Mouse (Mus musculus) C2C12 (cell line): Measurements from ENCODE around the gene Ttll10. TPM values are rescaled to one million over a fixed set of nuclear protein-coding genes. Genes with fewer than 3 reads are reported as not detected.

ENCODE experiments used
- H3K27me3 ChIP-seq: one replicate; pipeline ENCODE4 v1.6.1; 2011; ENCODE audit not compliant: control insufficient read depth, insufficient read depth, insufficient read length
- H3K36me3 ChIP-seq: one replicate; pipeline ENCODE4 v1.6.1; 2011; ENCODE audit not compliant: control insufficient read depth, insufficient read depth
- H3K4me3 ChIP-seq: one replicate; pipeline ENCODE4 v1.5.1; 2011; ENCODE audit warnings: mild to moderate bottlenecking, control low read depth; ENCODE audit not compliant: poor library complexity, insufficient read depth, severe bottlenecking
- H3K79me2 ChIP-seq: one replicate; pipeline ENCODE4 v1.6.1; 2011; ENCODE audit not compliant: control insufficient read depth, insufficient read depth
- H3K79me3 ChIP-seq: one replicate; pipeline ENCODE4 v1.6.1; 2011; ENCODE audit warnings: low read depth, control low read depth
- H3ac ChIP-seq: one replicate; pipeline ENCODE3; 2011; ENCODE audit warnings: low read depth; ENCODE audit not compliant: control insufficient read depth, insufficient read length
- CEBPB ChIP-seq: IDR thresholded peaks from one replicate; pipeline ENCODE4 v1.6.1; 2011; ENCODE audit warnings: low read depth, mild to moderate bottlenecking, control low read depth, moderate library complexity
- CTCF ChIP-seq: IDR thresholded peaks from one replicate; pipeline ENCODE4 v1.5.1; 2011; ENCODE audit not compliant: control insufficient read depth, insufficient read depth, insufficient read length
- FOSL1 ChIP-seq: IDR thresholded peaks from one replicate; pipeline ENCODE4 v1.8.0; 2011; ENCODE audit warnings: mild to moderate bottlenecking, low read length; ENCODE audit not compliant: poor library complexity, insufficient read depth, severe bottlenecking
- MAX ChIP-seq: IDR thresholded peaks from one replicate; pipeline ENCODE4 v1.6.1; 2011; ENCODE audit warnings: mild to moderate bottlenecking, control low read depth
- MYOD1 ChIP-seq: IDR thresholded peaks from one replicate; pipeline ENCODE4 v1.6.1; 2011; ENCODE audit warnings: low read depth; ENCODE audit not compliant: control insufficient read depth, insufficient read length
- MYOG ChIP-seq: IDR thresholded peaks from one replicate; pipeline ENCODE4 v1.6.1; 2011; ENCODE audit not compliant: control insufficient read depth, insufficient read length; ENCODE audit errors: extremely low read depth
- USF1 ChIP-seq: IDR thresholded peaks from one replicate; pipeline ENCODE4 v1.6.1; 2011; ENCODE audit warnings: low read depth, mild to moderate bottlenecking, control low read depth, moderate library complexity
- microRNA-seq: library from miRNA; unstranded; fragments of <30 nt; microRNA quantifications from one replicate; pipeline ENCODE4, GENCODE M21; 2019; ENCODE audit warnings: borderline microRNAs expressed
- polyA plus RNA-seq: library from polyadenylated mRNA; unstranded; fragments of >200 nt; fragmentation: generic; extraction: Trizol; gene quantifications from one replicate; pipeline ENCODE4 v1.2.1, GENCODE M21; 2012; ENCODE audit warnings: missing spikeins

Gene Ttll10
- polyA plus RNA-seq, 1 experiment, result not detected

DNA sequence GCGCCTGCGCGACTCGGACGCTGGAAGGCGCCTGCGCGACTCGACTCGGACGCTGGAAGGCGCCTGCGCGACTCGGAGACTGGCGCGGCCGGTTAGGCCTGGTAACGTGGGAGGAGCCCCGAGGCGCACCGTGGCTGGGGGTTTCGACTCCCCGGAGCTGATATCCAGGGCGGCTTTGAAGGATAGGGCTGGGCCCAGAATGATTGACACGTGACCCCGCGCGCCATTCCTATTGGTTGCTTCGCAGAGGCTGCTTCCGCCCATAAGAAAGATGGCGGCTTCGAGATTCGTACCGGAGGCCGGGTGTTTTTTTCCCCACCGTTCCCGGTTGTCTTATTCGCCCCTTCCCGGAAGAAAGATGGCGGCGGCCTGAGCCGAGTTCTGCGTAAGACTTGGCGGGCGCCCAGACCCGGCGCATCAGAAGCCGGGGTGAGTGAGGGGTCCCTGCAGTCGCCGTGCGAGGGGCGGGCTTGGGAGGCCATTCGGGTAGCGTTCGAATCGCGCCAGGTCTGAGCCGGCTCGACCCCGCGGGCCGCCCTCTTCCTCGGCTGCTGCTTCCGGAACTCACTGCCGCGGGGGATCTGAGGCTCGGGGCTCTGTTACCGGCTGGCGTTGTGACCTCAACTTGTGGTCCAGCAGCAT is 66.2 kb downstream of the Ttll10 start:
- Histone ChIP-seq H3K36me3 (peaks cover 18% of the 10 kb centered on the region), H3K4me3 (peak overlapping the region; percentile 96), H3ac (peak overlapping the region; percentile 87), H3K79me3 (peaks cover 43% of the 10 kb centered on the region), H3K79me2 (peaks cover 59% of the 10 kb centered on the region), H3K27me3 (no peaks in the 10 kb centered on the region)
- TF ChIP-seq USF1, result peak; percentile 97
- no peak for TF ChIP-seq MAX

GRCm38 (mm10) chr4:155992241-155992905 is 66.8 kb downstream of the Ttll10 start, which contains the start of the genes B3galt6 and Sdf4:
Gene B3galt6, minus strand, starts transcription at chr4:155992649.
Gene Sdf4, plus strand, starts transcription at chr4:155992872.
- no peak for TF ChIP-seq MYOG
- TF ChIP-seq MAX, result peak; percentile 100
- TF ChIP-seq CTCF, result peak; percentile 95
- peak; percentile 44 for TF ChIP-seq USF1
- TF ChIP-seq FOSL1, result no peak
- Histone ChIP-seq H3ac (peak within 1 kb of the TSS; percentile 90), H3K79me3 (peaks cover 42% of the 10 kb centered on the region), H3K79me2 (peaks cover 53% of the 10 kb centered on the region), H3K27me3 (no peaks in the 10 kb centered on the region), H3K36me3 (peaks cover 17% of the 10 kb centered on the region), H3K4me3 (peak within 1 kb of the TSS; percentile 96)

GRCm38 (mm10) chr4:155991908-155992230 is 67.3 kb downstream of the Ttll10 start:
- TF ChIP-seq USF1, result no peak
- Histone ChIP-seq H3K79me3 (peaks cover 39% of the 10 kb centered on the region), H3K79me2 (peaks cover 48% of the 10 kb centered on the region), H3K4me3 (peak overlapping the region; percentile 39), H3K27me3 (no peaks in the 10 kb centered on the region), H3K36me3 (peaks cover 12% of the 10 kb centered on the region), H3ac (peak overlapping the region; percentile 90)

DNA sequence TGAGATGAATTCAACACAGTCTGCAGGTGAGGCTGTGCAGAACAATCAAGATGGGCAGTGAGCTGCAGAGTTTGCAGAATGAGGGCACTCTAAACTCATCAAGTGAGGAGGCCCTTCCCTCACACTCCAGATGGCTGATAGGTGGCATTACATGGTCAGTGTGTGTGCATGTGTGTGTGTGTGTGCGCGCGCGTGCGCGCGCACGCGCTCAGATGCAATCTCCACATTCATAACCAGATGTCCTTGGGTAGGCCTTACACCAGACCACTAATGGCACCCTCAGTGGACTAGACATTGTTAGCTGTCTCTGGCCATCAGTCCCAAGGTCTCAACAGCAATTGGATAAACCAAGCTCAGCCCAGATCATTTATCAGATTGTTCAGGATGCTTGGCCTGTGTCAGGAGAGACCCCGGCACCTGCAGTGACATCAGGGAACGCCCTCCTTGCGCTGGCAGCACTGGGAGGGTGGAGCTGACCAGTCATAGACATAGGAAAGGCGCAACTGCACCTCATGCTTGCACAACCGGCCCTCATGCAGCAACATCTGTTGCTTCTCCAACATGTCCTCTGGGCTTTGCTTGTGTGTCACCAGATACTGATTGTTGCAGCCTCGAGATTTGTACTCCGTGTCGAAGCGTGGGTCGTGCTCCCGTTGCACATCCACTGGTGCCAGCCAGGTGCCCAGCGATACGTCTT is 67.9 kb downstream of the Ttll10 start:
- Histone ChIP-seq H3K36me3 (peaks cover 8% of the 10 kb centered on the region), H3ac (no peak overlapping the region), H3K79me3 (peaks cover 34% of the 10 kb centered on the region), H3K27me3 (no peaks in the 10 kb centered on the region), H3K79me2 (peaks cover 43% of the 10 kb centered on the region), H3K4me3 (no peak overlapping the region)
- TF ChIP-seq MYOG, result no peak
- TF ChIP-seq CEBPB, result no peak
- no peak for TF ChIP-seq MYOD1
- no peak for TF ChIP-seq USF1
- TF ChIP-seq FOSL1, result no peak

Small RNA genes lying within 50 kb of the gene (microRNA-seq; reads per million reads assigned to microRNA genes)
- 0.36 reads per million for gene Mir200a
- gene Mir200b, result 0.32 reads per million
- gene Mir429, result 0.84 reads per million, percentile 18 among the genes with 10 or more reads in this experiment

Other genes starting within 250 kb of the Ttll10 start
- 18.8 TPM for gene Ccnl2, start 246.9 kb downstream of the Ttll10 start, polyA plus RNA-seq
- gene Aurkaip1, start 228.1 kb downstream of the Ttll10 start, polyA plus RNA-seq, result 140 TPM
- 38.0 TPM for gene Mxra8, start 219.7 kb downstream of the Ttll10 start, polyA plus RNA-seq
- gene Dvl1, start 212.0 kb downstream of the Ttll10 start, polyA plus RNA-seq, result 46.6 TPM
- gene Tas1r3, start 196.1 kb downstream of the Ttll10 start, polyA plus RNA-seq, result 0.08 TPM
- 11.8 TPM for gene Cptp, start 190.0 kb downstream of the Ttll10 start, polyA plus RNA-seq
- 68.4 TPM for gene Ints11, start 189.9 kb downstream of the Ttll10 start, polyA plus RNA-seq
- 30.7 TPM for gene Pusl1, start 167.6 kb downstream of the Ttll10 start, polyA plus RNA-seq
- gene Acap3, start 167.6 kb downstream of the Ttll10 start, polyA plus RNA-seq, result 31.0 TPM
- 68.2 TPM for gene Ube2j2, start 115.6 kb downstream of the Ttll10 start, polyA plus RNA-seq
- 2.4 TPM for gene C1qtnf12, start 97.1 kb downstream of the Ttll10 start, polyA plus RNA-seq
- 6.6 TPM for gene B3galt6, start 66.8 kb downstream of the Ttll10 start, polyA plus RNA-seq
- gene Sdf4, start 66.5 kb downstream of the Ttll10 start, polyA plus RNA-seq, result 141 TPM
- gene Tnfrsf4, start 45.6 kb downstream of the Ttll10 start, polyA plus RNA-seq, result 0.54 TPM
- 0.30 TPM for gene Tnfrsf18, start 33.2 kb downstream of the Ttll10 start, polyA plus RNA-seq
- 19.2 TPM for gene 9430015G10Rik, start 50.6 kb upstream of the Ttll10 start, polyA plus RNA-seq
- gene Rnf223, start 71.1 kb upstream of the Ttll10 start, polyA plus RNA-seq, result 0.40 TPM
- gene Agrn, start 138.1 kb upstream of the Ttll10 start, polyA plus RNA-seq, result 16.7 TPM
- 1.0 TPM for gene Isg15, start 141.4 kb upstream of the Ttll10 start, polyA plus RNA-seq
- 0.29 TPM for gene AW011738, start 143.9 kb upstream of the Ttll10 start, polyA plus RNA-seq
- 0.02 TPM for gene Perm1, start 156.5 kb upstream of the Ttll10 start, polyA plus RNA-seq
- gene Plekhn1, start 175.4 kb upstream of the Ttll10 start, polyA plus RNA-seq, result 7.5 TPM
- gene Noc2l, start 176.6 kb upstream of the Ttll10 start, polyA plus RNA-seq, result 106 TPM
- 0.21 TPM for gene Samd11, start 196.2 kb upstream of the Ttll10 start, polyA plus RNA-seq